Mouse (Mus musculus) urinary bladder, postnatal 25 days (tissue): ENCODE data around the gene Shroom3.
A peak's percentile ranks its signal among the peaks of the same experiment; 100 is the strongest.

Experiments used
- DNase-seq: peaks from one replicate; pipeline ENCODE4 v3.0.0; 2022; ENCODE audit warnings: low spot score

Shroom3 gene

DNA sequence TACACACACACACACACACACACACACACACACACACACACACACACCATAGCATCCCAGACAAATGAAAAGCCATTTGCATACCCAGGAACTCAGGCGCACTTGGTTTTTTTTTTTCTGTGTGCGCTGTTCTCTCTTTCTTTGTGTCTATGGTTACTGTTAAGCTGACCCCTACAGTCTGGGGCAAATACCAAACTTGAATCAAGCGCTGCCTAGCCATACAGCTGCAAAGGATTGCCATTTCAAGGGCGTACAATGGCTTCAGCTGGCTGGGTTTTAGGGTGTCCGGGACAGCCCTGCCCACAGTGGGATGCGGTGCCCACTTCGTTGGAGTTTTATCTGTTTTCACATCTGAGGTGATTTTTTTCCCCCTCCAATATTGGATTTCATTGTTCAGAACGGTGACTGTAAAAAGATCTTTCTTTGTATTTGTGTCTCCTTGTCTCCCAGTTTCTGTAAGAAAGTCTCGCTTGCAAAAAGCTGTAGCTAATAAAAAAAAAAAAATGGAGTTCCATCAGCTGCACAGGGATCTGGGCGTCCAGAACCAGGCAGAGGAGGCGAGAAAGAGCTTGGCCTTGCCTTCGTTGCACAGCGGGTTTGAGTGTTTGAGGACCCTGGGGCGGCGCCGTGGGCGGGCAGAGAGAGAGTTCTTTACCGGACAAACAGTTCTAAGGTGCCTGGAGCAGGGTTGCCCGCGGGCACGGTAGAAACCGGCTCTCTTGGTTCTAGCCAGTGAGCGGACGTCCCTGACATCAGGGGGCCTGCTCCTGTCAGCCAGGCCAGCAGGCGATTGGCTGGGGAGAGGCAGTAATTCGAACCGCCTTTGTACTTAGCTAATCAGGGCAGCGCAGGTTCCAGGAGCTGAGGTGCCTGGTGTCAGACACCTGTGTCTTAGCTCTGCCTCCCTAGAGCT is 125.5 kb downstream of the Shroom3 start:
- peak; percentile 34 for DNase-seq

DNA sequence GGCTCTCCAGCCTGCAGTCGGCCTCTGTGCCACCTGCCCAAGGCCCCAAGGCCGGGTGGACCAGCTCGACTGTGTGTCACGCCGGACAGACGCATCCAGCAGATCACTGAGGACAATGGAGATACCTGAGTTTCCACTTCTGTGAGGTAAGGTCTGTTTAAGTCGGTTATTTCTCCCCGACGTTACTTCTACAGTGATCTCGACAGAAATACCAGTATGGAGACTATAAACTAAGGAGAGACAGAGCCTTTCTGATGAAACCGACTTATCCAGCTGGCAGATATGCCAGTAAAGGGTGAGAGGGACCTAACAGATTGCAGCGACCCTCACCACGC is 126.1 kb downstream of the Shroom3 start:
- no peak for DNase-seq

DNA sequence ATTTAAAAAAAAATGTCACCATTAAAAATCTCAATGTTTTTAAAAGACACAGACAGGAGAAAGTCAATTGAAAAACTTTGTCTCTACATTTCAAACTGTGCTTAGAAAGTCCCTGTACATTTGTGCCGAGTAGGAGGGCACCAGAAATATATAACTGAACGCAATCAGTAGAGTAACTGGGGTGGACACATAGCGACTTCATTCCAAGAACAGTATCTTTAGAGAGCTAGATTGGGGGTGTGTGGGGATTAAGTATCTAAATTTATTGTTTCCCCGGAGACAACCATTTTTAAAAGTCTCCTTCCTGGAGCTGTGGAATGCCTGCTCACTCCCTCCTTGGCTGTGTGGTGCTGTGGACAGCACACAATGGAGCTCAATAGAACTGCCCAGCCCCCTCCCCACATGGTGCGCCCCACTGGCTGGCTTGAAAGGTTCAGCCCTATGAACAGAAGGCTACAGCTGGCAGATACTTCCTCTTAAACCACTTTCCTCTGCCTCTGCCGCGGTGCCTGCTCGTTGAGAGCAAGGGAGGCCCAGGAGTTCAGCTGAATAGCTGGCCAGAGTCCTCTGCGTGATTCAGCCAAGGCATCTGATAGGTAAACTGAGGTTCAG is 127.8 kb downstream of the Shroom3 start:
- DNase-seq = no peak

DNA sequence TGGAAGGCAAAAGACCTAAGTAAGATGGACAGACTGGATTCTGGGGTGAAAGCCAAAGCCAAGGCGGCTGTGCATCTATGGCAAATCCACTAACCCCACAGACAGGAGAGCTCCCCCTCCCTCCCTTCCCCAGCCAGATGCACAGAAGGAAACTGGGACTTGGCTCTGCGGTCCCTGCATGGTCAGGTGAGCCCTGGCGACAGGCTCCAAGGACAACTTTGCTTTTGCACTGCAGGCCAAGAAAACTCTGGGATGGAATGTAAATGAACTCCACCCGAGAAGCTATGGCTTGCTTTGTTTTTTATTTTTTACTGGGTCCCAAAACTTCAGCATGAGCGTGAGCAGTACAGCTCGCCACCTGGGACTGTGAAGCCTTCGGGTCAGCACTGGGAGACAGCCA is 128.5 kb downstream of the Shroom3 start:
- DNase-seq = no peak

DNA sequence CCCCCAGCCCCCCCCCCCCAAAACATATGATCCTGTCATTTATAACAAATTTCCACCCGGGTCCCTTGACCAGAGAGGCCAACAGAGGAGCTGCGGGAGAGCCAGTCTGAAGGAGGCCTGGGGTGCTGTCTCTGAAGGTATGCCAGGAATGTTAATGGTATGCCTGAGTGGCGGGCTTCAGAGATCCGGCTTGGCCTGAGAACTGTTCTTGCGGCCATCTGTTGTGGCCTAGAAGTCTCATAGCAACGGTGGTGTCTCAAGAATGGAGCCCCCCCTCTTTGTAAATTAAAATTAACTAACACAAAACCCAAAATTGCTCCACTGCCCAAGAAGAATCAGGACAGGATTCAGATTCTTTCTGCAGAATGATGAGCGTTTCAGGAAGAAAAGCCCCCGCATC is 129.7 kb downstream of the Shroom3 start:
- DNase-seq = no peak

DNA sequence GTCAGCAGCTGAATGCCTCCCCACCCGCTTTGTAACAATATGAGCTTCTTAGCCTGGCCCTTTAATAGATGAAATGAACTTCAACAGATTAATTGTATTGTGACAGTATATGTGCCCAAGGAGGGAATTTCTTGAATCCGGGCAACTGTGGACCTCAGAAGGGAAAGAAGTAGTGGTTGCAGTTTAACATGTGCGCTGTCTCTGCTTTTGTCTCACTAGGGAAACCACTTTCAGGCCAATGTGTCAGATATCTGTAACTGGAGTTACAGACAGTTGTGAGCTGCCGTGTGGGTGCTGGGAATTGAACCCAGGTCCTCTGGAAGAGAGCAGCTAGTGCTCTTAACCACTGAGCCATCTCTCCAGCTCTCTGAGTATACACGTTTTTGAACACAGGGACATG is 130.3 kb downstream of the Shroom3 start:
- no peak for DNase-seq

DNA sequence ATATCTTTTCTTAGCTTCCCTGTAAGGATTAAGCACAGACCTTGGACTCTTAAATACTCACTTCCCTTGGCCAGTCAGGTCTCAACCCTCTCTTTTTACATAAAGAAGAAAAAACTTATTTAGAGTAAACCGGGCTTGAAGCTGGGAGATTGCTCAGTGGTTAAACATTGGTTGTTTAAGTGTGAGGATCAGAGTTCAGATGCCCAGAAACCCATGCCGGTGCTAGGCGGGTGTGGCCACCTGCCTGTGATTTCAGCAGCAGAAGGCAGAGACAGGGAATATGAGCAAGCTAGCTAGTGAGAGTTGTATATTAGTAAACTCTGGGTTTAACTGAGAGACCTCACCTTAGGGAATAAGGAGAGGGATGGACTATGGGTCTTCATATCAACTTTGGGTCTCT is 131.4 kb downstream of the Shroom3 start:
- DNase-seq = no peak

DNA sequence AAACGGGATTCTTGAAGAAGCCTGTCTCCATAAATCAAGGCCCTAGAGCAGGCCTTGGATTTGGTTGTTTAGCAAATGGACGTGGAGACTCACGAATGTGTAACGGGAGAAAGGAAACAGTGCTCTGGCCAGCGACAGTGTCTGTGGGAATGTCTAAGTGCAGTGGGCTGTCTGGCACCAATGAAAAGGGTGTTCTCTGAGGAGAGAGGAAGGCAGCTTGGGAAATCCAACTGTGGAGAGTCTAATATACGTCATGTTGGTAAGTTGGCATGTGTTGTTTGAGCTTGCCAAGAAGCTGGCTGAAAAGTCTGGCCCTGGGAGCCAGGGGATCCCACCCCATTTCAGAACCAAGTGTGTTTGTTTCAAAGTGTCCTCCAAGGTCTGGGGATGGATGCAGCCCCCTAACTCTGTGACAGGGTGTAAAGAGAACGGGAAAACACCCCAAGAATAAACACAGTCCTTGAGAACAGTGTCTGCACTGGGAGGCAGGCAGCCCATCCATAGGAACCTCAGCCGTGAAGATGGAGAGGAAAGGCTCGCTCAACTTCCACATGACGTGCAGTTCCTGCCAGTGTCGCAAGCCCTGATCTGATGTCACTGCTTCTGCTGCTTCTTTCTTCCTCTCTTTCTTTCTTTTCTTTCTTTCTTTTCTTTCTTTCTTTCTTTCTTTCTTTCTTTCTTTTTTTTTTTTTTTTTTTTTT is 134.0 kb downstream of the Shroom3 start:
- DNase-seq = no peak

DNA sequence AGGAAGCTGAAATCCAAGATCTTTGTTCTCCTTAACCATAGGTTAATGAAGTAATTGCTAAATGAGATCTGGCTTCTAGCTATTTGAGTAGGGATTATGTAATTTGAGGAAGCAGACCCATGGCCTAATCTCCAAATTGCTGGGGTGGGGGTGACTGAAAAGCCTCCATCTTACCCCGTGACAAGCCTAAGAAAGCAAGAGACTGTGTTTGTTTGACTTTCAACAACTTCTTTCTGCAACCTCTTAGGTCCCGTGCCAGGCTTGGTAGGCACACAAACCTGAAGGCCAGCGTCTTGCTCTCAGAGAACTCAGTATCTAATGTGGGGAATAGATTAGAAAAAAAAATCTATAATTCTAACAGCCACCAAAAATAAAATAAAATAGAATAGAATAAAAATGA is 138.1 kb downstream of the Shroom3 start:
- DNase-seq = no peak

DNA sequence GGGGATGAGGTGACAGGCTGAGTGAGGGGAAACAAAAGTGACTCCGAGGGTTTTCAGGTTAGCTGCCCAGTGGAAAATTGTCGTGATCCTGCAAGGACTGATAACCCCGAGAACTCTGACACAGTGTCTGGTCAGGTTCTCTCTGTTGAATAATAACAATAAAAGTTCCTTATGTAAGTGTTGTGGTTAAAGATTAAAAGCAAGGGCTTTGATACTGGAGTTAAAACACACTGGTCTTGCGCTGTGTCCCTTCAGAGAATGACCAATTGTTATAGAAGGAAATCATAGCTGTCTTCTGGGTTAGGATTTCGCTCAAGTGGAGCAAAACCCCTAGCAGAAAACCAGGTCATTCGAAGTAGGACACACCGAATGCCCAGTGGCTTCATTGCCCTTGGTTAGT is 140.3 kb downstream of the Shroom3 start:
- DNase-seq = no peak

DNA sequence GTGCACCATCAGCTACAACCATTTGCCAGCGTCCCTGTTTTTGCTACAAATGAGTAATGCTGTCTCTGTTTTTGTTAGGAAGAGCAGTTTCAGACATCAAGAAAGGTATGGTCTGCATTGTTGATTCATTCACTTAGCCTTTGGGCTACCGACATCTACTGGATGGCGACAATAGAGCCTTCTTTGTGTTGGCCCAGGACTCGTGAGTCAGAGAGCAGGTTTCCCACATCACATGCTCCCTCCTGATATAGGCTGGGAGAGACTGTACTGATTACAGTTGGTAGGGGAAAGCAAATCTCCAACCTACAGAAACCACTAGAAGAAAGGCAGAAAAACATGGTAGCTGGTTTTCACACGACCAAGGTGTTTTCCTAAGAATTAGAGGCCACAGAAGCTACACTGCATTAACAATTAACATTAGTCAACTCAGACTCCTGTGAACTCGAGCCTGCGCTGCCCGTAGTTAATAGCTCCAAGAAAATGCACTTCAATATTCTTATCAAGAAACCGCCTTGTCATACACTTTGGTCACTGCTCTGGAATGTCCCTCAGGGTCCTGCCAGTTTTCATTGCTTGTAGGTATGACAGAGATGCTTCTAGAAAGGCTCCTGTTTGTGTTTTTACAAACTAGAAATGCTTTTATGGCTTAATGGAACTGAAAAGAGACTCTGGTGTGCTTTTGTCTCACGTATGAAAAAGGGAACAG is 141.2 kb downstream of the Shroom3 start:
- DNase-seq = no peak

DNA sequence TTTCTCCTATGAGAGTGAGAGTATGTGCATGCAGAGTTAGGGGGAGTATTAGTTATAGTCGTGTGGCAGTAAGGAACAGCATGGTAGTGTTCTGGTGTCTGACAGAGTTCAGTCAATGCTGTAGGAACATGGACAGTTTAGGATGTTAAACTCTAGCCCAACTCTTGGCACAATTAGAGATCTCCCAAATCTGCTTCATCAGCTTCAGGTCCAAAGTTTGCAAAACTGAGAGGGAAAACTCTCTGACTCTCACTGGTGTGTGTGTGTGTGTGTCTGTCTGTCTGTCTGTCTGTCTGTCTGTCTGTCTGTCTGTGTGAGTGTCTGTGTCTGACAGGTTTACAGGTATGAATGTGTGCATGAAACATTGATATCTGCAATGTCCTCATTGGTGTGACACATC is 147.2 kb downstream of the Shroom3 start:
- no peak for DNase-seq

DNA sequence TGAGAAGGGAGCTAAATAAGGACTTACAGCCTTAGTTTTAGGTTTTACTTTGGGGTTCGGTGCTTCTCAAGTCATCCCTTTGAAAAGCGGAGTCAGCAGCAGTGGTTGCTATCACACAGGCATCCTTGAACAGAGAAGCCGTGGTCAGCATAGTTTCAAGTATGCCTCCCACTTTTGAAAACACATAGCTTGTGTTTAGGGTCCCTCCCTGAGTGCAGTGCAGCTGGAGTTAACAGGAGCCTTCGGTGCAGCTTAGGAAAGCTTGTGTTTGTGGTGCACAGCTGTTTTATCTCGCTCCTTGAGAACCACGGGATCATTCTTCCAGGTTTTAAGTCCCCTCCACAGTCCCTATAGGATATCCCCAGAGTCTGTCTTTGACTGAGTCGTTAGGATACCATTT is 151.3 kb downstream of the Shroom3 start:
- DNase-seq = no peak

DNA sequence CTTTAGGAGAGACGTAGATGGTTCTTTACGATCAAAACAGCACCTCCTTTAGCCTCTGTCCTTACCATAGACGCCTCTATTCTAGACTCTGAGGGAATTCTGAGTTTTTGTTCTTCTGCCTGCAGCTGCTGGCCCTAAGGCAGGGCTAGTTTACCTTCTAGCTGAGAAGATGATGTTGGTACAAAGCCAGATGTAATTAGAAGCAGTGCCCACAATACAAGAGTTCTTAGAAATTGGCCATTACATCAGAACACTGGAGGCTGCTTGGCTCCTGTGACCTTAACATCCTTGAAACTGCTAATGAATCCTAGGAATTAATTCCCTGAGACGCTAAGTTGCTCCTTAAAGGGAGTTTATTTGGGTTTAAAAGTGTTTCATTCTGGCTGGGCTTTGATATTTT is 154.1 kb downstream of the Shroom3 start:
- no peak for DNase-seq

DNA sequence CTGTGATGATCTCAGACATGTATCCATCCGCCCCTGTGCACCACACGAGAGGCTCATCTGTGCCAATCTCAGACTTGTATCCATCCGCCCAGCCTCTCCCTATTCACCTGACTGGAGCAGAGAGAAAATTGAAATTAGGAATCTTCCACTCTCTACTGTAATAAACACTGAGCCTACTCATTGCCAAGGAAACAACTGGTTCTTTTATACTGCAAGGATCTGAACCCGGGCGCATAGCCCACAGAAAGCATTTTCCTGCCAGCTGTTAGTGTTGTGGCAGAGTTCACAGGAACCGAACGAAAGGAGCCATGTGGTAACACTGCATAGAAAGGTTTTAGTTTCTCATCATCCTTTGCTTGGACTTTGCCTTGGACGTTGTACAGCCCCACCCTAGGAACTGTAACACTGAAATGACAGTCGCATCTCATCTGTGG is 155.1 kb downstream of the Shroom3 start:
- DNase-seq = no peak

DNA sequence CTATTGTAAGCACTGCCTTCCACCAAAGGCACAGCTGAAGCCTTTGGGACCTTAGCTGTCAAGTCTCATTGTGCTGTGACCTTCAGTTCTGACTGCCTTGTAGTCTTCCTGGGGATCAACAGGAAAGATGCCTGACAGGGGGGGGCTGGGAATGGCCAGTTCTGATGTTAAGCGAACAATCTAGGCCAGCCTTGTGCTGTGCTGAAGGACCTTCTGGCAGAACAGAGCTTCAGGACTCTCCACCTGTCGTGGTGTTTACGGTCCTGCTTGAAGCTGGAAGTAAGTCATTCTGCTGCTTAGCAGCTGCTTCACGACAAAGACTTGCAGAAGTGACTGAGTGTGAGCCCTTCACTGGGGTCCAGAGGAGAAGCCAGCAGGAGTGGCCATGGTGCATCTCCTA is 156.1 kb downstream of the Shroom3 start:
- DNase-seq = no peak

DNA sequence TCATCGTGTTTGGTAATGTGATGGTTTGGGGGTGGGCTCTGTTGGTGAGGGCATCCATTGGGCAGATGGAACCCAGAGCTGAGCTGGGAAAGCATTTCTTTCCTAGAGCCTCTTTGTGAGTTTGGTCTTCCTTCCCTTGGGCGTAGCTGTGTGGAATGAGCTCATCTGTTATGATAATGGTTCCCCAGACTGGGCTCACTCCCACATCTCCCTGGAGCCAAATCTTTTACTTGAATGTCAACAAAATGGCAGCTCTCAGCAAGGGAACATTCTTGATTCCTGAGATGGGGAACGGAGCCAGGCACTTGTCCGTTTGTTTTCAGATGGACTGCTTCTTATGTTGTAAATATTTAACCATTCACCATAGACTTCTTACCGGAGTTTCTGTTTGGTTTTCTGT is 158.2 kb downstream of the Shroom3 start:
- no peak for DNase-seq

DNA sequence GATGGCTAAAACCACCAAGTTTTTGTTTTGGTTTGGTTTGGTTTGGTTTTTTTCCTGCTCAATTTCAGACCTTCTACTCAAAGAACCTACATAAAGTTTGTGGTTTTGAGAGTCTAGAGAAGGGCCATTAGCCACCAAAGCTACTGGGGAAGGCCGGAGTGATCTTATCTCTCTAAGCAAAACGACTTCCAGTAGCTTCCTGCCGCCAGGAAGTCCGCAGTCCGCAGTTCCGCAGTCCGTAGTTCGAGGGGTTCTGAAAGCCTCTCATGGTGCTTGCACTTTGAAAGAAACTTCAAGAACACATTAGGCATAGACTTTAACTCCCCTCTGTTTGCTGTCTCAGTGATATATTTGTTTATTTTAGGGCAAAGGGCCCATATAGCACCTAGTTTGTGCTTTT is 159.2 kb downstream of the Shroom3 start:
- DNase-seq = no peak

DNA sequence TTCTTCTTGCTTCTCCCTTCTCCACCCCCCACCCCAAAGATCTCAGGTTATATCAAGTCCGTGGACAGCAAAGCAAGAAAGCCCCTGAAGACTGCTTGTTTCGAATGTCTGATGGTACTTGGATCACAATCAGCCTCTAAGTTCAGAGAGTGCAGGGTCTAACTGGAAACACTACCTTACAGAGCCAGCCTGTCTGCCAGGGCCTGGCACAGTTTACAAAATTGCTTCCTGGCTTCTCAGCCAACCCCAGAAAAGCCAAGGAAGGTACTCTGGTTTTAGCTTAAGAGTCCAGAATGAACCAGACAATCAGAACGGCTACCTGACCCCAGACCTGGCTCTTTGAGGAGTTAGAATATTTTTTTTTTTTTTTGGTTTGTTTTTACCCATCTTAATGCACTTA is 159.6 kb downstream of the Shroom3 start:
- no peak for DNase-seq

DNA sequence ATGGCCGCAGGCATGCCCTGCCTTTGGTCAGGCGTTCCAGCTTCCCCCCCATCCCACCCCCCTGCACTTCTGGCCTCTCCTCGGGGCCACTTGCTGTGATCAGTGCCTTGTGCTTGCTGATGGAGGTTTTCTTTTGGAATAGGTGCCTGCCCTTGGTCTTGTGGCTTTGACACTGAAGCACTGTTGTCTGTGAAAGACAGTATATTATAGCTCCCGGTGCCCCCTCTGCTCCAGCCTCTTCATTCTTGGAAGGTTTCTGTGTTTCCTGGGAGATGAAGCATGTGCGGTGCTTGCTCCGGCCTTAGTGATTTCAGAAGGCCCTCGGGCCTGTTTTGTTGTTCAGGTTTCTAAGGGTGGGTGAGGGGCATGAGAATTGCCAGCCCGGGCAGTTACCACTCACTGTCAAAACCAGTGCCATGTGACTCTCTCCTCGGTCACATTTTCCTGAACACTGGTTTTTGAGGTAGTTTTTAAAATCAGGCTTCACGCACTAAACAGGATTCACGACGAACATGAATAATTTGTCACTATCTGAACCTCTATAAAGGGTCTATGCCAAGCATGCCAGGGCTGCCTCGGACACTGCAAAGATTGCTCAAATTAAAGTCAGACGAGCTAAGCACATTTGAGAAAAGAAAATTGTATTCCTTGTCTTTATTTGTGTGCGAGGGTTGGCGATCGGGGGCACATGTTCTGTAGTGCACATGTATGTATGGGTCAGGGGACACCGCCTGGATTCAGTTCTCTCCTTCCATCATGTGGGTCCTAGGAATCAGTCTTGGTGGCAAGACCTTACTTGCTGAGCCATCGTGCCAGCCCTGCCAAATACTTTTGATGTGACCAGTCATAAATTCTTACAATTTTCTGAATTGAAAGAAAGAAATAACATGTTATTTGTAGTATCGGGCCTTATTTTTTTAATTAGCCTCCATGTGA is 160.9 kb downstream of the Shroom3 start:
- no peak for DNase-seq

DNA sequence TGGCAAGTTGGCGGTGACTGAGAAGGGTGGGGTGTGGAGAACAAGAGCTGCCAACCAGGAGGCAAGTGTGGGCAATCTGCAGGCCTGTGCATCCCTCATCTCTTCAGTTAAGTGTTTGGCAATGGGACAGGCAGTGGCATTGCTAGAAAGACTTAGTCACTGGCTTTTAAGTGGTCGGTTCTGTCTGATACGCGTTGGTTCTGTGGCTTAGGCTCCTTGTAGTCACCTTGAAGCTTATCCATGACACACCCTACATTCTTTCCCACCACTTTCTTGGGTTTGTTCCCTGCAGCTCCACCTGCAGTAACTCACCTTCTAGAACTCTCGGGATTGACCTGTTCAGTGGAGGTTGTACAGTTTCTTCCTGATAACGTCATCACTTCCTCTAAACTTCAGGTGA is 166.5 kb downstream of the Shroom3 start:
- DNase-seq = no peak

DNA sequence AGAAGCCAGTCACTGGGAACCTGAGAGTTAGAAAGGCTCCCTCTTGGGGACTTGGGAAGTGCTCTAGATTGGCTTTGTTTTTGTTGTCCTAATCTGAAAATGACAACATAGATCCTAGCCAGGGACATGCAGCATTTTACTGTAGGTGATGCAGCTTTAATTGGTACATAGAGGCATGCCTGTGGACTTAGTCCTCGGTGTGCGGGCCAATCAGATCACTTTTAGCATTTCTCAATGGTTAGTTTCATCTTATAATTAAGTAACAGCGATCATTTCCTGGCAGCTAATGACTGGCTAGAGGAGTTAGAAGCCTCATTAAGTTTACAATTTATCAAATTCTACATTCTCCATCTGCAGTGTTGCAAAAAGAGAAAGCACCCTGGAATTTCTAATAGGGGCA is 167.7 kb downstream of the Shroom3 start:
- DNase-seq = no peak
